Mouse (Mus musculus): Measurements from ENCODE around the gene Olfr452. TPM values are rescaled to one million over a fixed set of nuclear protein-coding genes. Genes with fewer than 3 reads are reported as not detected.

Gene Olfr452
- not detected in 2 replicates for total RNA-seq (2014; fragmentation: Nextera tagmentation)
- total RNA-seq (2017), result not detected in 2 replicates

GRCm38 (mm10) chr6:42784793-42785192, at the start of gene Olfr452:
Olfr452 (plus strand) TSS chr6:42785093.
- ATAC-seq (replicated peaks; ENCODE audit: poor library complexity, severe bottlenecking), result no peak

GRCm38 (mm10) chr6:42739071-42739470, 45.8 kb upstream of the Olfr452 start, which contains the start of gene Olfr453:
Olfr453 (plus strand) TSS chr6:42739371.
- ATAC-seq (replicated peaks; ENCODE audit: poor library complexity, severe bottlenecking), result no peak

GRCm38 (mm10) chr6:42742303-42742702, 42.6 kb upstream of the Olfr452 start:
- no peak for ATAC-seq (replicated peaks; ENCODE audit: poor library complexity, severe bottlenecking)

GRCm38 (mm10) chr6:42747846-42748245, 37.0 kb upstream of the Olfr452 start:
- no peak for ATAC-seq (replicated peaks; ENCODE audit: poor library complexity, severe bottlenecking)

- ATAC-seq (replicated peaks; ENCODE audit: poor library complexity, severe bottlenecking), result no peak
Observed at GRCm38 (mm10) chr6:42756104-42756503, 28.8 kb upstream of the Olfr452 start, which contains the start of gene Olfr38. Olfr38 (plus strand) TSS chr6:42756404.

- no peak for ATAC-seq (replicated peaks; ENCODE audit: poor library complexity, severe bottlenecking)
Observed at GRCm38 (mm10) chr6:42777066-42777465, 7.8 kb upstream of the Olfr452 start.

GRCm38 (mm10) chr6:42790247-42790948, 5.5 kb downstream of the Olfr452 start:
- ATAC-seq (replicated peaks; ENCODE audit: poor library complexity, severe bottlenecking), result peak; percentile 33; the same call in 1 of the 2 replicates

- no peak for ATAC-seq (replicated peaks; ENCODE audit: poor library complexity, severe bottlenecking)
Observed at GRCm38 (mm10) chr6:42790949-42791556, 6.2 kb downstream of the Olfr452 start.

- no peak for ATAC-seq (replicated peaks; ENCODE audit: poor library complexity, severe bottlenecking)
Observed at GRCm38 (mm10) chr6:42794982-42795381, 10.1 kb downstream of the Olfr452 start.

- no peak for ATAC-seq (replicated peaks; ENCODE audit: poor library complexity, severe bottlenecking)
Observed at GRCm38 (mm10) chr6:42811639-42812038, 26.7 kb downstream of the Olfr452 start, which contains the start of gene Olfr450. Olfr450 (plus strand) TSS chr6:42811939.

GRCm38 (mm10) chr6:42834084-42834483, 49.2 kb downstream of the Olfr452 start, which contains the start of gene Olfr449:
Olfr449 (plus strand) TSS chr6:42834384.
- ATAC-seq (replicated peaks; ENCODE audit: poor library complexity, severe bottlenecking), result no peak

Other genes with a start within 250 kb of the Olfr452 start
- gene Olfr455, start 237.5 kb upstream of the Olfr452 start, total RNA-seq (2014; fragmentation: Nextera tagmentation), result not detected in 2 replicates
- not detected in 2 replicates for gene Olfr455, start 237.5 kb upstream of the Olfr452 start, total RNA-seq (2017)
- gene Tcaf3, start 187.4 kb upstream of the Olfr452 start, total RNA-seq (2014; fragmentation: Nextera tagmentation), result not detected in 2 replicates
- not detected in 2 replicates for gene Tcaf3, start 187.4 kb upstream of the Olfr452 start, total RNA-seq (2017)
- not detected in 2 replicates for gene Tcaf2, start 139.8 kb upstream of the Olfr452 start, total RNA-seq (2014; fragmentation: Nextera tagmentation)
- 0.22 TPM in 1 of 2 replicates, not detected in the other for gene Tcaf2, start 139.8 kb upstream of the Olfr452 start, total RNA-seq (2017)
- gene Tcaf1, start 75.0 kb upstream of the Olfr452 start, total RNA-seq (2014; fragmentation: Nextera tagmentation), result 0.47 TPM in 1 of 2 replicates, not detected in the other
- 0.13 and 0.46 TPM in 2 replicates for gene Tcaf1, start 75.0 kb upstream of the Olfr452 start, total RNA-seq (2017)
- gene Olfr453, start 45.7 kb upstream of the Olfr452 start, total RNA-seq (2014; fragmentation: Nextera tagmentation), result not detected in 2 replicates
- gene Olfr453, start 45.7 kb upstream of the Olfr452 start, total RNA-seq (2017), result not detected in 2 replicates
- not detected in 2 replicates for gene Olfr38, start 28.7 kb upstream of the Olfr452 start, total RNA-seq (2014; fragmentation: Nextera tagmentation)
- gene Olfr38, start 28.7 kb upstream of the Olfr452 start, total RNA-seq (2017), result not detected in 2 replicates
- not detected in 2 replicates for gene Olfr450, start 26.8 kb downstream of the Olfr452 start, total RNA-seq (2014; fragmentation: Nextera tagmentation)
- gene Olfr450, start 26.8 kb downstream of the Olfr452 start, total RNA-seq (2017), result not detected in 2 replicates
- not detected in 2 replicates for gene Olfr449, start 49.3 kb downstream of the Olfr452 start, total RNA-seq (2014; fragmentation: Nextera tagmentation)
- not detected in 2 replicates for gene Olfr449, start 49.3 kb downstream of the Olfr452 start, total RNA-seq (2017)
- gene Olfr448, start 105.3 kb downstream of the Olfr452 start, total RNA-seq (2014; fragmentation: Nextera tagmentation), result not detected in 2 replicates
- not detected in 2 replicates for gene Olfr448, start 105.3 kb downstream of the Olfr452 start, total RNA-seq (2017)
- not detected in 2 replicates for gene Olfr447, start 123.8 kb downstream of the Olfr452 start, total RNA-seq (2014; fragmentation: Nextera tagmentation)
- not detected in 2 replicates for gene Olfr447, start 123.8 kb downstream of the Olfr452 start, total RNA-seq (2017)
- not detected in 2 replicates for gene Olfr446, start 136.3 kb downstream of the Olfr452 start, total RNA-seq (2014; fragmentation: Nextera tagmentation)
- not detected in 2 replicates for gene Olfr446, start 136.3 kb downstream of the Olfr452 start, total RNA-seq (2017)
- gene Olfr444, start 164.0 kb downstream of the Olfr452 start, total RNA-seq (2014; fragmentation: Nextera tagmentation), result not detected in 2 replicates
- gene Olfr444, start 164.0 kb downstream of the Olfr452 start, total RNA-seq (2017), result not detected in 2 replicates

Data from granulocyte monocyte progenitor cell, adult 5-6 weeks (primary cell).